Comparison of ENCODE assay signal across 12 mouse cellular contexts in genomic region chr4:52864156-52864555, GRCm38 (mm10). TPM values are rescaled to one million over a fixed set of nuclear protein-coding genes. Genes with fewer than 3 reads are reported as not detected.
"Had no signal": no experiment of that assay in that cellular context is flagged by ENCODE, and none has a peak within 500 bp of the region (broad histone marks: within the 10 kb centered on the region; RNA-seq: fewer than 3 reads in every experiment).

No protein-coding gene starts in this region.

- ATAC-seq: intestine, embryonic 15.5 days; liver, embryonic 12.5 days had no signal

- DNase-seq: kidney, adult 2 months; kidney, postnatal 14 days; lung, embryonic 14.5 days; lung, postnatal 10 days; lung, postnatal 4 days; midbrain, embryonic 14.5 days; thymus, postnatal 36 days had no signal

RNA-seq across cellular contexts. Expression of gene Olfr273, which starts 5.1 kb away (rescaled TPM):
- total RNA-seq: layer of hippocampus, postnatal 14 days; megakaryocyte, adult 5-6 weeks; neutrophil, adult 5-6 weeks had no signal

RNA-seq across cellular contexts. Expression of gene Olfr275, which starts 49.8 kb away (rescaled TPM):
- total RNA-seq: layer of hippocampus, postnatal 14 days; megakaryocyte, adult 5-6 weeks; neutrophil, adult 5-6 weeks had no signal

RNA-seq across cellular contexts. Expression of gene Olfr272, which starts 54.8 kb away (rescaled TPM):
- total RNA-seq: layer of hippocampus, postnatal 14 days; megakaryocyte, adult 5-6 weeks; neutrophil, adult 5-6 weeks had no signal
